Mouse (Mus musculus): Measurements from ENCODE around the gene Fnbp4.

Fnbp4 gene

DNA sequence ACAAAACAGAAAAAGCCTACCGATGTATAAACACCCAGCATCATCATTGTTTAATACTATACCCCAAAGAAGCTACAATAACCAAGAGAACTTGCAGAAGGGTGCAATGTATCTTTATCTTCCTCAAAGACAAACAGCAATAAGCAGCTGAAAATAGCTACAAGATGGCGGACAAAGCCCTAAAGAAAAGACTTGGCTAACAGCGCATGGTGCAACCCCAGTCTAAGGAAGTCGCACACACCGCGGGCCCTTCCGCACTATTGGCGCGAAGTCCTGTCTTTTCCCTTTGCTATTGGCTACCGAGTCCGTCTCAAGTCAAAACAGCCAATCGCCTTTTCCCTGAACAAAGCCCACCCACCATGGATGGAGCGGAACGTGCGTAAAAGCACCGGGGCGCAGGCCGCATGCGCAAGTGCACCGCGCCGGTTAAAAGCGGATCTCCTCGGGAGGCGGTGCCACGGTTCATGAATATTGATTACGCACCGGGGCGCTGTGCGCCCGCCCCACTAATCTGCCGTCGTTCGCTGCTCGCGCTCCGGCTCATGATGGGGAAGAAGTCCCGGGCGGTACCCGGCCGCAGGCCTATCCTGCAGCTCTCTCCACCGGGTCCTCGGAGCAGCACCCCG is at the start of gene Fnbp4:
Gene Fnbp4 (plus strand): TSS at position 318 of the 626 bp plus-strand sequence.
- peak; percentile 97 to 98 for DNase-seq (ENCODE audit: low spot score in 2 of 2)

DNA sequence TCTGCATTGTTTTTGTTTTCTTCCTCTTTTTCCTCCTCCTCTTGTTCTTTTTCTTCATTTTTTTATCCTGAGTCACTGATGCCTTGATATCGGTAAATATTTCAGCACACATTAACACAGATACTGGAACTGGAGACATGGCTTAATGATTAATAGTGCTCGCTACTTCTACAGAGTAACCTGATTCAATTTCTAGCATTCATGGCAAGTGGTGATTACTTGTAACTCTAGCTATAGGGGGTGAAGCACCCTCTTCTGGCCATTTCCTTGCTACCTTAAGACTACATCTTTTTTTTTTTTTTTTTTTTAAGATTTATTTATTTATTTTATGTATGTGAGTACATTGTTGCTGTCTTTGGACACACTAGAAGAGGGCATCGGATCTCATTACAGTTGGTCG is 44.2 kb upstream of the Fnbp4 start:
- no peak for DNase-seq (ENCODE audit: low spot score in 2 of 2)

DNA sequence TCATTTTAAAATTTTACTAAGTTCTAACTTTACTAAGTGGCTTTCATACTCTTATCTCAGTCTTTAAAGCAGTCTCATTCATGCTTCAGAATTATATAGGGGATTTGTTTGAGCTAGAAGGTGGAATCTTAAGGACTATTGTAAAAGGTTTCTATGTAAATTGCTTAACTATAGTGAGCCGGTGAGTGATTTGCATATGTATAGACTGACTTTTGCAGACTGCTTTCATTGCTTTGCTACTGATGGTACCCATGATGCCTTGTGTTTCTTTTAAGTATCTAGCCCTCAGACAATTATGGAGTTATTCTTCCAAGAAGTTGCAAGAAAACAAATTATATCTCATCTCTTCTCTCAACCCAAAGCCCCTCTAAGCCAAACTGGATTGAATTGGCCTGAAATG is 36.6 kb upstream of the Fnbp4 start:
- DNase-seq (ENCODE audit: low spot score in 2 of 2), result no peak

DNA sequence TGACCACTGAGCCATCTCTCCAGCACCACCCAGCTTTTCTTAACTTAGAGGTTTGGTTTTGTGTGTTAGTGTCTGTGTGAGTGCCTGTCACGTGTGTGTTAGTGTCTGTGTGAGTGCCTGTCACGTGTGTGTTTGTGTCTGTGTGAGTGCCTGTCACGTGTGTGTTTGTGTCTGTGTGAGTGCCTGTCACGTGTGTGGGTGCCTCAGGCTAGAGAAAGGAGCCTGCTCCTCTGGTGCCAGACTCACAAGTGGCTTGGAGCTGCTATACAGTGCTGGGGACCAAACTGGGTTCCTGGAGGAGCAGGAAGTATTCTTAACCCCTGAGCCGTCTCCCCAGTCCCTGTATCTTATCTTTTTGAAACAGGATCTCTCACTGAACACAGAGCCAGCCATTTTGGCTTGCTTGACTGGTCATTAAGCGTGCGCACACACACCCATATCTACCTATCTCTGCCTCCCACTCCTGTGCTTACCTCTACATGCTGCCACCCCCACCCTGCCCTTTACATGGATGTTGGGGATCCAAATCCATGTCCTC is 29.5 kb upstream of the Fnbp4 start:
- no peak for DNase-seq (ENCODE audit: low spot score in 2 of 2)

DNA sequence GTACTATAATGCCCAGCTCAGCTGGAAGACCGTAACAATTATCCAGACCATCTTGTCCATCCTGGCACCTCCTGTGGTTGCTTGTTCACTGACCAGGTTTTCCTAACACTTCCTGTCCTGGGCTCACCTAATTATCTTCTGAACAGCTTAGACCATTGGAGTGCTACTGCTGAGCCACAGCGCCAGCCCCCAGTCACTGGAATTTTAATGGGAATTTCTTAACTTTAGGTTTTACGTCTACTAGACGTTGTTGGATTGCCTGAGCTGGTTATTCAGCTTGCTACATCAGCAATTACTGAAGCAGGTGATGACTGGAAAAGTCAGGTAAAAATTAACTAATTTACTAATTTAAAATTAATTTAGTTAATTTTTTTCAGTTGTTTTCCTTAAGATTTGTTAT is 27.8 kb upstream of the Fnbp4 start:
- no peak for DNase-seq (ENCODE audit: low spot score in 2 of 2)

DNA sequence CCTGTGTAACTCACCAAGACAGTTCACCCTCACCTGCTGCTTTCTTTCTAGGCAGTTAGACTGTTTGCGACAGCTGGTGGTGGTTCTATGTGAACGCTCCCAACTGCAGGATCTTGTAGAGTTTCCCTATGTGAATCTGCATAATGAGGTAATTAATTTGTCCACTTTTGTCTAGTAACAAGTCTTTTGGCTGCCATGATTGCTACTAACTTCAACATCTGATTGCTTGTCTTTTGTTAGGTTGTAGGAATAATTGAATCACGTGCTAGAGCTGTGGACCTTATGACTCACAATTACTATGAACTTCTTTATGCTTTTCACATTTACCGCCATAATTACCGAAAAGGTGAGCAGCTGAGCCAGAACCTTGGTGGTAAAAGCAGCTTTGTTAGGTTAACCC is 27.2 kb upstream of the Fnbp4 start:
- no peak for DNase-seq (ENCODE audit: low spot score in 2 of 2)

DNA sequence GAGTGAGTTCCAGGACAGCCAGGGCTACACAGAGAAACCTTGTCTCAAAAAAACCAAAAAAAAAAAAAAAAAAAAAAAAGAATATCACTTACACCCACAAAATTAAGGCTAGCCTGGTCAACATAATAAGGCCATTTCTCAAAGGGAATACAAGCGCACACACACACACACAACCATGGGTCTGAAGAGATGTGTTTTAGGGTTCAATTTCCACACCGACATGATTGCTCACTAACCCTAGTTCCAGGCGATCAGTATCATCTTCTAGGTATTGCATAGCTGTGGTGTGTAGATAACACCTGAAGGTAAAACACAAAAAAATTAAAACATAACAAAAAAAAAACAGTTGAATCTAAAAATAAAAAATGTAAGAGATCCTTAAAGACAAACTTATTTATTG is 18.4 kb upstream of the Fnbp4 start:
- DNase-seq (ENCODE audit: low spot score in 2 of 2), result no peak

DNA sequence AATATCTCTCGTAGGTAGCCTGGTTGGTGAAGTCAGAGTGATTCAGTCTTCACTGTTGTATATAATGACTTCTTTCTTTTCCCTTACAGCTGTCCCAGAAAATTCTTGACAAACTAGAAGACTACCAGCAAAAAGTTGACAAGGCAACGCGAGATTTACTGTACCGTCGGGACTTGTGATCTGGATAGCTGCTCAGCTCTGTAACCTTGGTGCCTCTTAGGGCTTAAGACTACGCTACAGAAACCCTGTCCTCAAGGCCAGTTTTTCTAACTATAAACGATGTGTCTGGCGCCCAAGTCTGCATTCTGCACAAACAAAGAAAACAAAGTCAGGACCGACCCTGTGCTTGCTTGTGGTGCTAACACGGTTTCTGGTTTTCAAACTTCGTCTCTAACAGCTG is 9.8 kb upstream of the Fnbp4 start:
- no peak for DNase-seq (ENCODE audit: low spot score in 2 of 2)

DNA sequence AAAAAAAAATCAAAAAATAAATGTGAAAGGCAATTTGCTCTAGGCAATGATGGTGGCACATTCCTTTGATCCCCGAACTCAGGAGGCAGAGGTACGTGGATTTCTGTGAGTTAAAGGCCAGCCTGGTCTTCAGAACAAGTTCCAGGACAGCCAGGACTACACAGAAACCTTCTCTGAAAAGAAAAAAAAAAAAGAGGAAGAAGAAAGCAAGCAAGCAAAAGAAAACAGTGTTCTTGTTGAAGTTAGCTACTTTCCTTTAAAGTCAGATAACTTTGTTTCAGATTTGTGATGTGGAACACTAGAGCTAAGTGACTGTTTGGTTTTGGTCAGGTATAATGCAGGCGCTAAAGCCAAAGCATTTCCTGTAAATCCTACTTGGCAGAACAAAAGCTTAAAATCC is 6.4 kb upstream of the Fnbp4 start:
- DNase-seq (ENCODE audit: low spot score in 2 of 2), result no peak

DNA sequence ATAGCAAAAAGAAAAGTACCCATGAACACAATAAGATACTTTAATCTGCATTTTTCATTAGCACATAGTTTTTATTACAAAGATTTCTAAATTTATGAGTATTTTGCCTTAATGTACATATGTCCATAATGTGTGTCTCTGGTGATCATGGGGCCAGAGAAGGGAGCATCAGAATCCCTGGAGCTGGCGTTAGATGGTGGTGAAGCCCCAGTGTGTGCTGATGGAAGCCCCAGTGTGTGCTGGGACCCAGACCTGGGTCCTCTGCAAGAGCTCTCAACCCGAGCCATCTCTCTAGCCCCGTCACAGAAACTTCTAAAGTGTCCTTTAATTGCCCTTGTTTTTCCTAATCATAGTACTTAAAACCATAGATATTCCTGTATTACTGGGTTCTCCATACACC is 5.8 kb upstream of the Fnbp4 start:
- no peak for DNase-seq (ENCODE audit: low spot score in 2 of 2)

DNA sequence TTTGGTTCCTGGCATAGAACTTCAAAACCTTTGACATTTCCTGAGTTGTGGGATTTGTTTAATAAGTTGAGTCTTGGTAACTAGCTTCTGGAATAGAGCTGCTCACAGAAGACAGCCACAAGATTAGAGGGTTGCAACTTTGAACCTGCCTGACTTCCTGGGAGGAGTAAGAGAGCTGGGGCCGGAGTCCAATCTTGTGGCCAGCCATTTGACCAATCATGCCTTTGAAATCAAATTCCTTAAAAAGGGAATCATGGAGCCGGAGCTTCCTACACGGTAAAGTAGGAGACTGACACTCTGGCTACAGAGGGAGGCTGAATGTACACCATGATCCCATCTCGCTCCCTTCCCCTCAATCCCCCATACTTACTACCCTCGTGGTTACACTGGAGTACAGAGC is 5.2 kb upstream of the Fnbp4 start:
- DNase-seq (ENCODE audit: low spot score in 2 of 2), result no peak

DNA sequence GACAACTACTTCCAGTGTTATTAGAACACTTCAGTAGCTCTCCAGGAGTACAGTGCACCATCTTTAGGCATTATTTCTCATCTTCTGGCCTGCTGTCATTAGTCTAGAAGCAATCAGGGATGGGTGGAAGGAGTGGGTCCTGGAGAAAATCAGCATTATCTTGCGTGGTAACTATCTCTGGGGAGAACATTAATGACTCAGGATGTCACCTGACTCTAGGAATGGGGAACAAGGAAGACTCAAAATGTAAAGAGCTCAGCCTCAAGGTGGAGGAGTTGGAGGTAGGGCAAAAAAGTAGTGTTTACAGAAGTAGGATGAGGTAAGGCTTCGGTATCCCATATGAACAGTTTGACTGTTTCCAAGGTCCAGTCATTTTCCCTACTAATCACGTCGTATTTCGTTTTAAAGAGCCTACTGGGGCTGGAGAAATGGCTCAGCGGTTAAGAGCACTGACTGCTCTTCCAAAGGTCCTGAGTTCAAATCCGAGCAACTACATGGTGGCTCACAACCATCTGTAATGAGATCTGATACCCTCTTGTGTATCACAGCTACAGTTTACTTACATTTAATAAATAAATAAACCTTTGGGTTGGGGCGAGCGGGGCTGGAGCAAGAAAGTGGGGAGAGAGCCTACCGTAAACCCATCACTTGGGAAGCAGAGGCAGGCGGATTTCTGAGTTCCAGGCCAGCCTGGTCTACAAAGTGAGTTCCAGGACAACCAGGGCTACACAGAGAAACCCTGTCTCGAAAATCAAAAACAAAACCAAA is 701 bp upstream of the Fnbp4 start:
- no peak for DNase-seq (ENCODE audit: low spot score in 2 of 2)

DNA sequence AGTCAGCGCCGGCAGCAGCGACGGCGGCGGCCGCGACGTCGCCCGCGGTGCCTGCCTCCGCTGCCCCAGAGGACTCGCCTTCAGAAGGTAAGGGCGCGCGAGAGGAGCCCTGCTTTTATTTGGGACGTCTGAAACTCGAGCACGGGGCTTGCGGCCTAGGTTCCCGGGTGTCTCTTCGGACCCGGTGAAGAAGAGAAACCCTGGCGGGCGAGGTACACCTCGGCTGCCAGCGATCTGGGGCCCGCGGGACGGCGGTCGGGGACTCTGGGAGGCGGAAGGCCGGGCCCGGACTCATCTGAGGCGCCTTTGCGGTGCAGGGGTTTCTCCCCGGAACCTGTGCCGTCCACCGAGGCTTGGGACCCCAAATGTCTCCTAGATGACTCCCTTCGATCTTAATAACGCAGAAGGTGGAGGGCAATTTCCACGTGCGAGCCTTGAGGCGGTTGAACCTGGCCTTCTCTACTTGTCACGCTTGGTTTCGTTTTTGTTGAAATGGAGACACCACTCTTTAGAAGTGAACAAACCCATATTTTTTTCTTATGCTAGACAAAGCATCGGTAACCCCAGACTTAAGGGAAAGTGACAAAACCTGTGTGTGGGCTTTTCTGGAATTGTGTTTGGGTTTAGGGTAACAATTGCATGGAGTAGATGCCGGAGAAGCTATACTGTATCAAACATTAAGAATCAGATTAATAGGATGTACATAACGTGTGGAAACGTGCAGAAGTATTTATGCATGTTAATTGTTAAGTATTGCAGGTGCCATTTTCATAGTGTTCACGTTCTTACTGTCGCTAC is 769 bp downstream of the Fnbp4 start:
- no peak for DNase-seq (ENCODE audit: low spot score in 2 of 2)

DNA sequence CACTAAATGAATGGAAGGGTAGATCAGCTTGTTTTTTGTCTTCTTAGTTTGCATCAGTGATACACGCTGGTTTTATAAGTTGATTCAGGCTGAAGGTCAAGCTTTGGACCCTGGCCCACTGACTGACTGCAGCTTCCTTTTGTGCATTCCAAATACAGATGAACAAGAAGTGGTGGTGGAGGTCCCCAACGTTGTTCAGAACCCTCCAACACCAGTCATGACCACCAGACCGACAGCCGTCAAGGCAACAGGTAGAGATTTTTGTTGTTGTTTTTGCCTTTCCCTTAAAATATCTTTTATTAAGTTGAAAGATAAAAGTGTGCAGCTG is 1.3 kb downstream of the Fnbp4 start:
- DNase-seq (ENCODE audit: low spot score in 2 of 2), result no peak

DNA sequence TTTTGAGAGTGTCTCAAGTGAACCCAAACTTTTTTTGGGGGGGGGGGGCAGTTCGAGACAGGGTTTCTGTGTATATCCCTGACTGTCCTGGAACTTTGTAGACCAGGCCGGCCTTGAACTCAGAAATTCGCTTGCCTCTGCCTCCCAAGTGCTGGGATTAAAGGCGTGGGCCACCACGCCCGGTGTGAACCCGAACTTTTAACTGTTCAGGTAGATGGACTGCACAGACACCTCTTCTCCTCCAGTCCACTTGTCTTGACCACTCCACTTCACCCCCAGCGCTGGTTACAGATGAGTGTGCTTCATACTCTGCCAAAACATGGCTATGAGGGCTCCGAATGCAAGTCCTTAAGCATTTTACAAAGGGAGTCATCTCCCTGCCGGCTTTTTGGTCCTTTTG is 2.0 kb downstream of the Fnbp4 start:
- no peak for DNase-seq (ENCODE audit: low spot score in 2 of 2)

DNA sequence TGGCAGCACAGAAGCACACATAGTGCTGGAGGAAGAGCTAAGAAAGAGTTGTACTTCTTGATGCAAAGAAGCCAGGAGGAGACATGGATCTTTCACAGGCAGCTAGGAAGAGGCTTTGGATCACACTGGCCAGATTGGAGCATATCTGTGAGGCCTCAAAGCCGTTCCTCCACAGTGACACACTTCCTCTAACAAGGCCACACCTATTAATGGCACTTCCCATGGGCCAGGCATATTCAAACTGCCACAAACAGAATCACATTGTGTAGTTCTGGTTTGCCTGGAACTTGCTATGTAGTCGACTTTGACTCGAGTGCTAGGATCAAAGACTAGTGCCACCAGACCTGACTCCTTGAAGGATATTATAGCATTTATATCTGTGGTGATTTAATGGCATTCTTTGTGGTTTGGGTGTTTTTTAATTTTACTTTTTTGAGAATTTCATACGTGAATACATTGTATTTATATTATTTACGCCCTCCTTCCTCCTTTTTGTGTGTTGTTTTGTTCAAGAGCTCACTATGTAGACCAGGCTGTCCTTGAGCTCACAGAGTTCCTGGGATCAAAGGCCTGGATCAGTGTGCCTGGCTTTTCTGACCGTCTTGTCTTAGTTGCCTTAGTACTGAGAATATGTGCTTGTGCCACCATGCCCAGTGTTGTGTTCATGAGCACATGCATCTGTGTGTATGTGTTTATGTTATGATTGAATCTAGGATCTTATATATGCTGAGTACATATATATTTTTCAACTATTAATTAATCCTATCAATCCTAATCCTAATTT is 4.7 kb downstream of the Fnbp4 start:
- DNase-seq (ENCODE audit: low spot score in 2 of 2), result no peak

DNA sequence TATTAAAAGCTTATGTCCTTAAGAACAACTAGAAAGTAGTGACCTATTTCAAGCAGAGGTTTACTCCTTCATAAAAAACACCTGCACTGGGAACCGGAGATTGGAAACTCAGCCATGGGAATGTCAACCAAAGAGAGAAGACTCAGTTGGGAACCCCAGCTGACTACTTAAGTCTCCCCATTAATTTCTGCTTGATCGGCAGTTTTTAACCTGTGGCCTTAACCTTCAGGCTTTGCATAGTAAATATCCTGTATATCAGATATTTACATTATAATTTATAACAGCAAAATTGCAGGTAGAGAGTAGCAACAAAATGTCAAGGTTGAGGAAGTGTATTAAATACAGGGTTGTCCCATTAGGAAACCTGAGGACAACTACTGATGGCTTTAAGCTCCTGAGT is 8.4 kb downstream of the Fnbp4 start:
- DNase-seq (ENCODE audit: low spot score in 2 of 2), result no peak

DNA sequence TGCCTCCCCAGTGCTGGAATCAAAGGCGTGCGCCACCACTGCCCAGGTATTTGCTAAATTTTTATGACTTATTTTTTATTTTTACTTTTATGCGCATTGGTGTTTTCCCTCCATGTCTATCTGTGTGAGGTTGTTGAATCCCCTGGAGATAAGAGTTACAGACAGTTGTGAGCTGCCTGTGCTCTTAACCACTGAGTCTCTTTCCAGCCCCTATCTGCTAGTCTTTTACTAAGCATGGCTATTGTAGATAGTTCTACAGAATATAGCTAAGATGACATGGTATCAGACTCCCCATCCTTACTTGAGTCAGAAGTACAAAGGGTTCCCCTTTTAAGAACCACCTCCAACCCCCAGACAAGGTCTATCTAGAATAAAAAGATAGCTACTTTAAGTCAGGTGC is 9.0 kb downstream of the Fnbp4 start:
- DNase-seq (ENCODE audit: low spot score in 2 of 2), result no peak

DNA sequence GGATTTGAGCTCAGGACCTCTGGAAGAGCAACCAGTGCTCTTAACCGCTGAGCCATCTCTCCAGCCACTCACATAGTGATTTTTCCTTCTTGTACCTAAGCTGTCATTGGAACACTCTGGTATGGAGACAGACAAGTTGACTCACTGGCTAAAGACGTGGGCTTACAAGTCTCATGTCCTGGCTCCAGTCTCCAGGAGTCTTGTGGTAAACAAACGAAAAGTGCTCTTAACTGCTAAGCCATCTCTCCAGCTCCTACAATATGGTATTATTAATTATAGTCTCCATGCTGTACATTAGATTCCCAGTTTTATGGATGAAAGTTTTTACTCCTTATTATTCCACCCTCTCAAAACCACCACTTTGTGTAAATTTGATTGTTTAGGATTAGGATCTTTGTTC is 20.0 kb downstream of the Fnbp4 start:
- no peak for DNase-seq (ENCODE audit: low spot score in 2 of 2)

DNA sequence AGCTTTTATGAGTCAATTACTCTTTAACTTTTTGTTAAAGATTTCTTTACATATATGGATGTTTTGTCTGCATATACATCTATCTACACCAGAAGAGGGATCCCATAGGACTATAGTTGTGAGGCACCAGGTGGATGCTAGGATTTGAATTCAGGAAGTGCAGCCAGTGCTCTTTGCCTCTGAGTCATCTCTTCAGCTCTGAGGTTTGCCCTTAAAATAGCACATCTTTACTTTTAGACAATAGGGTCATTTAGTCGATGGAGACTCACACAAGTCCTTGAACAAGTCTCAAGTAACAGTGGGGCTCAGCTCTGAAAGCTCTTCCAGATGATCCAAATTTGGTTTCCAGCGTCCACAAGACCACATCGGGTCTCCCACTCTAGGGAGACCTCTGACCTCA is 36.2 kb downstream of the Fnbp4 start:
- DNase-seq (ENCODE audit: low spot score in 2 of 2), result no peak

DNA sequence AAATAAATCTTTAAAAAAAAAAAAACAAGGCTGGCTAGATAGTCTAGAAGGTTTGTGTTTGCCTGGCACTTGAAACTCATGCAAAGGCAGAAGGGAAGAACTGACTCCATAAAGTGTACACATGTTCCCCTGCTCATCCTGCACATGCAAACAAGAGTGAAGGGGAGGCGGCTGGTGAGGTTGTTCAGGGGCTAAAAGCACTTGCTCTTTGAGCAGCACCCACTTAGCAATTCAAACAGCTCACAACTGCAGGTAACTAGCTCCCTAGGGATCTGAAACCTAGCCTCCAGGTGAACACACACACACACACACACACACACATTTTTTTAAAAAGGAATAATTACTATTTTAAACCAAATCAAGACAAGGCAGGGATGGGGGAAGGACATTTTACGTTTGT is 36.8 kb downstream of the Fnbp4 start:
- DNase-seq (ENCODE audit: low spot score in 2 of 2), result no peak

DNA sequence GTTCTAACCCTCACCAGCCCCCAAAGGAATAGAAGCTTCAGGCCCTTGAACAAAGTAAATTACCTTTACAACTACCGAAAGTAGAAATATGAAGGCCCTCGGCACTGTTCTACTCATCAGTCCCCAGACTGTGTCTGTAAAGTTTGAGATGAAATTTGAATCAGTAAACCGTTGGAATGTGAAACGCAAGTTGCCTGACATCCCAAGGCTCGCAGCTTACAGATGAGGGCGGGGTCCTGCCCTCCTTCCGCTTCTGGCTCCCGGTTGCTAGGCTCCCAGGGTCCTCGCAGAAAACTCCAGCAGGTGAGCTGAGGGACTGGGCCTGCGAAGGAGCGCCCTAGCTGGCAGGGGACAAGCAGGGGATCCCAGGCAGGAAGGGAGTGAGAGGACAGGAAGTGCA is 37.3 kb downstream of the Fnbp4 start, which contains the start of gene Agbl2:
Gene Agbl2 (plus strand): TSS at position 270 of the 400 bp plus-strand sequence.
- DNase-seq (ENCODE audit: low spot score in 2 of 2), result no peak

All from natural killer cell, adult 2 months (primary cell).